Mouse (Mus musculus) cortical plate, adult 2 months (tissue): ENCODE results near the gene Il31ra.

ENCODE experiments used
- CTCF ChIP-seq: fragments of 200-500 bp; IDR thresholded peaks from 2 replicates; pipeline ENCODE4 v1.5.1; 2011; ENCODE audit warnings: mild to moderate bottlenecking, control low read depth, low read length; ENCODE audit not compliant: insufficient read depth; ENCODE audit errors: extremely low read depth
- POLR2A ChIP-seq: fragments of 200-500 bp; IDR thresholded peaks from 2 replicates; pipeline ENCODE4 v1.6.1; 2011; ENCODE audit warnings: mild to moderate bottlenecking, low read length, control low read depth; ENCODE audit not compliant: insufficient read depth; ENCODE audit errors: extremely low read depth

GRCm38 (mm10) chr13:112491636-112492284 lies 102.4 kb downstream of the Il31ra start:
- TF ChIP-seq CTCF (no peak), POLR2A (no peak)
